Mouse (Mus musculus) naive thymus-derived CD4-positive, alpha-beta T cell, adult 2 months (primary cell): Measurements from ENCODE around the gene Gm20388.

Experiments used
- DNase-seq: peaks from one replicate; pipeline ENCODE4 v3.0.0-alpha.2; 2011; ENCODE audit warnings: low read depth

Gm20388 gene

GRCm38 (mm10) chr8:121468083-121469071, 1557.7 kb downstream of the Gm20388 start:
- DNase-seq = no peak

DNA sequence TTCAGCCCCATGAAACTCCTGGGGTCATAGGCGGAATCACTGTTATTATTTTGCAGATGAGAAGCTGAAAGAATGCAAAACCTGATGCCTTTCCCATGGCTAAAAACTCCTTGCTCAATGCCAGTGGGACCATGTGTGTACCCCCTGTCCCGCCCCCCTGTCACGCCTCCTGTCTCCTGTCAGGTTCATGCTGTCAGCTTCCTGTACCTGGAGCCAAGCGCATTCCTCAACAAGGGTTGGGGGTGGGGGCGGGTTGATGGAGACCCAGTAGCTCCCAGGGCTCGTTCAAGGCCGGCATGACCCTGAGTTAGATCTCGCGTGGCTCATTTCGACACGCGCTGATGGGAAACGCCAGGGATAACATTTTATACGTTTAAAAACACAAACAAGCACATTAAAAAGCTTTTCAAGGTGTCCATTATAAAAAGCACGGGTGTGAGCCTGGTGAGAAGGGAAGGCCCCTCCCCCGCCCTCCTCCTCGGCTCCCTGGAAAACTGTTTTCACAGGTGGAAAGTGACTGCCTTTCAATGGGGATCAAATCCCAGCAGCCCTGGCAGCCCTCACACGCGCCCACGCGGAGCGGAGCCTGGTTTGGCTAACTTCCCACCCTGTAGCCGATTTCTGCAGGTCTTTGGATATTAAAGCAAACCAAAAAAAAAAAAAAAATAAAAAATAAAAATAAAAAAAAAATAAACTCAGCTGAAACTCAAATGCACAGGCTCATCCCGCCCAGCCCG, 1563.7 kb downstream of the Gm20388 start:
- DNase-seq = no peak

DNA sequence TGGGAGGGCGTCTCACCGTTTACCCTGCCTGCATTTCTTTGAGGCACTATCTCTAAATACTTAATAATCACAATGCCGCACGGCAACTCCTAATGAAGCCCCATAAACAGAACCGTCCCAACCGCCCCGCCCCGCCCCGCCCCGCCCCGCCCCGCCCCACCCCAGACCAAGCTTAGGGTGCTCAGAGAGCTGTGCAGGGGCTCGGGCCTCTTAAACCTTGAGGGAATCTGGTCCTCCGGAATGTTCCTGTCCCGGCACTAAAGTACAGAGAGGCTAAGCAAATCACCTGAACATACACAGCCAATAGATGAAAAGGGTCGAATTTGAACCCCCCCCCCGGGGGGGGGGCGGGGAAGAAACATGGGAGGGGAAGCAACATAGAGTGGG, 1564.2 kb downstream of the Gm20388 start:
- DNase-seq = no peak

GRCm38 (mm10) chr8:121477851-121478547, 1567.4 kb downstream of the Gm20388 start:
- no peak for DNase-seq

DNA sequence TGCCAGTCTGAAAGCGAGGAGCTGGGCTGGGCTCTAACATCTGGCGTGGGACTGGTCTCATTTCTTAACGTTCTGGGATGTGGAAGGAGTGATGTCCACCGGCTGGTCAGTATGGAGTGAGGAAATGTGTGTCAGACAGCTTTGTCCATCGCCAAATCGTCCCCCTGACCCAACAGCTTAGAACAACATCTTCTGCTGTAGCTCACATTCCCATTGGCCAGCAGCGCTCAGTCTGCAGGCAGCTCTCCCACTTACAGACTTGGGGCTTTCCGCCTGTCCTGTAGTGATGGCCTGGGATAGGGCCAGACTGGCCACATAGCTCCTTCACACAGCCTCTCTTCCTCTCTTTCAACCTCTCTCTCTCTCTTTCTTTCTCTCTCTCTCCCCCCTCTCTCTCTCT, 1568.5 kb downstream of the Gm20388 start:
- no peak for DNase-seq

DNA sequence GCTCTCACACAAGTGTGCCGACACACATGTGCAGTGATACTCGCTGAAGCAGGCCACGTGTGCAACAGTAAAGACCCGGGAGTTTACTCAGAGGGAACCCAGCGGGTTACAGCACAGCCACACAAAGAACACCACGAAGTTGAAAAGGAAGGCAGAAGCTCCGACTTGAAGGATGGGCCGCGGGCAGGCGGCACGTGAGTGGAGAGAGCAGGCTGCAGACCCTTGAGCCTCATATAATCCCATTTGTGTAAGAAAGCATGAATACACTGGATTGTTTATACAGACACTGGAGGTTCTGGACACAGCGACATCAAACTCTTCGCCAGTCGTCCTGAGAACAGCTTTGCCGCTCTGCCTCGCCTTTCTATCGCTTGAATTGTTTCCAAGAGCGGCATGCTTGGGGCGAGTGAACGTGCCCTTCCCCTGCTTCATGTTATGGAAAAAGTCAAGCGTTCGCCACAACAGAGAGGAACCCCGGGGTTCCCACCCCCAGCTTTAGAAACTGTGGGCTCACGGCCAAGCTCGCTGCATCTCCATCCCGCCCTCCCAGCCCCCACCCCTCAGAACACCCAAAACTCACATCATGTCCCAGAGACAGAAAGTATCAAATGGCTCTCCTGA, 1569.9 kb downstream of the Gm20388 start:
- DNase-seq = no peak

DNA sequence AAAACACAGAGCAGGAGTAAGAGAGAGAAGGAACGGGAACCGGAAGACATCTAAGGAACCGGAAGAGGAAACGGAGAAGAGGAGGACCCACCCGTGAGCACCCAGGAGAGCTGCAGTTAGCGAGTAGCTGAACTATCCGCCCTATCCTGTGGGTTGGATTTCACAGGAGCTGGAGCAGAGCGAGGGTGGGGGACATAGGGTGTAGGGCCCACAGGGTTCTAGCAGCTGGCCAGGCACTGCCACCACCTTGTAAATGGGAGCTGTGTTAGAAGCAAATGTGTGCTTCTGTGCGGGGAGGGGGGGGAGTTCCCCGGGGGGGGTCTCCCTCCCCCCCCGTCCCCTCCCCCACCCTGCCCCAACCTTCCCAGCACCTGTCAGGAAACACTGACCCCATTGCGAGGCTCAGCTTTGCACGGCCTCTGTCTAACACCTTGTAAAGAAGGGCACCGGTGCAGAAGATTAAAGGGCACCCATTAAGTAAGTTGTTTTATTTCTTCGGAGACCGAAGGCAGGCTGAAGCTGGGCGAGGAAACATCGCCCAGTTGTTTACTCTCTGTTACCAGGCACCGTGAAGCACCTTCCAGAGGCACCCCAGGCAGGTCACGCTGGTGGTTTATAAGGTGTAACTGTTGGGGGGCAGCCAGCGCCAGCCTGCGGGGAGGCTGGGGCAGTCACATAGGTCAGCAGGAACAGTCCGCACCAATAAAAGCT, 1573.6 kb downstream of the Gm20388 start:
- DNase-seq = no peak

GRCm38 (mm10) chr8:121491633-121492032, 1581.0 kb downstream of the Gm20388 start:
- DNase-seq = no peak

DNA sequence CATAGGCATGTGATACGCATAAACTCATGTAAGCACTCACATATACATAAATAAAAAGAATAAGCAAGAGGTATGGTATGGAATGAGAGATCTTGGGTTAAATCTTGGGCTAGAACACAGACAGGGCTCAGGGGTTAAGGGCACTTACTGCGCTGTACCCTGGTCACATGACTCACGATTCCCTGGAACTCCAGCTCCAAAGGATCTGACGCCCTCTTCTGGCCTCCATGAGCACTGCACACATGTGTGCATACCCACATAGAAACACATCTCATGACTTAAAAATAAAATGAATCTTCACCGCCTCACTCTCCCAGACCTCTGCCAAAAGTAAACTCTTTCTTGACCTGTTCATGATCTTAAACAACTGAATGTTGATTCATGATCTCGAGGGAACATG, 1587.0 kb downstream of the Gm20388 start:
- DNase-seq = no peak

DNA sequence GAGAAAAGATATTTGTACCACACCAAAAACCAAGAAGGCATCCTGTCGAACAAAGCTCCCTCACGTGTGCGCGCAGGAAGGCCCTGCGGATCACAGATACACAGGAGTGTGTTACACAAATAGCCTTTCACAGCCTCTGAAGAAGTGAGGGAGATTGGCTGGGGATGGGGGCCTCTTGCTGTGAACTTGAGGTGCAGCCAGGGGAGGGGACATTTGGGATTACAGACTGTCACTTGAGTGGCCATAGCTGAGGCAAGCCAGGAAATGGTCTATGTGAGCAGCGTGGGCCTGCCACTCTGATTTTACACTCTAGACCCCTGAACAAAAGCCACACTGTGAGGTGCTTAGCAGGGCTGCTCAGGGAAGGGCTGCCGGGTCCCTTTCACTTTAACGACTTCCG, 1601.1 kb downstream of the Gm20388 start:
- DNase-seq = no peak

- peak; percentile 66 for DNase-seq
These were observed 1602.8 kb downstream of the Gm20388 start for GRCm38 (mm10) chr8:121513429-121513828.

GRCm38 (mm10) chr8:121525111-121525818, 1614.6 kb downstream of the Gm20388 start:
- no peak for DNase-seq

GRCm38 (mm10) chr8:121526811-121527550, 1616.3 kb downstream of the Gm20388 start:
- no peak for DNase-seq

DNA sequence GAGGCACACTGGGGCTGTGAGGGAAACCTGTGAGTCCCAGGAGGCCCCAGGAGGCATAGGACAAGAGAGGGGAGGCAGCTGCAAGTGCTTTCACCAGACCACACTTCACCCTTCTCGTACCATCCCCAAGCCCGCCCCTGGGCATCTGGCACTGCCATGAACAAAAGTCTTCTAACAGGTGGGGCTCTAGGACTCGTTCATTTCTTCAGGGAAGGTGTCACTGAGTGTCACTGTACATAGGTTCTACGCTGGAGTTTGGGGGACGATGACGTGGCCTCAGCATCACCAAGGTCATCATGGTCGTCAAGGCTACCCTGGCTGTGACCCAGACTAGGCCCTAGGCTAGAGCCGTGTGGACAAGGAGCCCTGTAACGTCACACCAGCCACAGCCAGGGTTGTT, 1617.1 kb downstream of the Gm20388 start:
- DNase-seq = no peak

DNA sequence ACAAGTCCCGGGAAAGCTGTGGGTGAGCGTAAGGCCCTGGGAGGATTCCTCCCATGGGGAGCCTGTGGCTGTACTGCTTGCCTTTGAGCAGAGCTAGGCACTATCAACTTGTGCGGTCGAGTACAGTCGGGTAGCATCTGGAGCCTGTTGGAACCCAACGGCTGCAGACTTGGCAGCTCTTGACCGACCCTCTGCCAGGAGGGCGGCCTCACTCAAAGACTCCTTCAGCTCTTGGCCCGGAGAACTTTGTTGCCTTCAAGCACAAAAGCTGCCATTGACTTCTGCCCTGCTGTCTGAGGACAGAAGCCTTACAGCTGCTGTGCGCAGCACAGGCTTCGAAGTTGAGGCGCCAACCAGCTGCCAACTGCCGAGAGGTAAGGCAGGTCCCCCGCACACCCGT, 1618.1 kb downstream of the Gm20388 start:
- DNase-seq = no peak

- DNase-seq = no peak
These were observed 1620.0 kb downstream of the Gm20388 start for GRCm38 (mm10) chr8:121530639-121531038.

GRCm38 (mm10) chr8:121532381-121532780, 1621.7 kb downstream of the Gm20388 start:
- DNase-seq = peak; percentile 26

DNA sequence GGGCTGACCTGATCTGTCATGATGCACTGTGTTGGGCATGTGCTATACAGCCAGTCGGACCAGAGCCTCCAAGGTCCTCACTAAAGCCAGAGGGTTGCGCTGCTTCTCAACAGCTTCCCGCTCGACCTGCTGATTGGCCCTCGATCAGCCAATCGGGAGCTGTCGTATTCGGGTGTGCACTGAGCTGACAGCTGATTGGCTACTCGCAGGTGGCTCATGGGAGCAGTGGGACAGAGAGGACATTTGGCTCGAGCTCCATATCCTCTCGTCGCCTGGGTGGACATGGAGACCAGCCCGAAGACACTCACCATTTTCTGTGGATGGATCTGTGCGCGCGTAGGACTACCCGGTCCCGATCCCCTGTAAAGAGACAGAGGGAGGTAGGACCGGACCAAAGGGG, 1631.2 kb downstream of the Gm20388 start:
- DNase-seq = no peak

GRCm38 (mm10) chr8:121542901-121543300, 1632.3 kb downstream of the Gm20388 start:
- DNase-seq = no peak

DNA sequence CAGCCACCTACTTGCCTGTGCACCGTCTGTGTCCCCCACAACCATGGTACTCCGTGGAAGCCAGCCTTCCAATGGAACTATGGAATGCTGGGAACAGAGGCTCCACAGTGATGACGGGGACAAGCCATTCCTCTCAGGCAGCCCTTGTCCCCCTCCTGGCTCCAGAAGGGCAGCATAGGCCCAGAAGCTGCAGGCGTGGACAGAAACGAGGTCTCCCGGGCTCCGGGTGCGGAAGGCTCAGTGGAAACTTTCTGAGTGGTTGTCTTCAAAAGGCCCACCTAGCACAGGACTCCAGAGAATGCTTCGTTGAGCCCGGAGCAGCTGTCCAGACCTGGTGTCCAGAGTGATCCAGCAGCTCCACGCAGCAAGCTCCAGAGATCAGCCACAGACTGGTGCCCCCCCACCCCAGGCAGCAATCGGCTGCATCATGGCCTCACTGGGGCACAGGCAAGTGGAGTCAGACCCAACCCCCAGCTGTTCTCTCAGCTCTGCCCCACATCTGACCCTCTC, 1633.7 kb downstream of the Gm20388 start, which contains the start of gene 1700018B08Rik:
Gene 1700018B08Rik (minus strand): TSS at position 45 of the 510 bp plus-strand sequence.
- no peak for DNase-seq
